Mouse (Mus musculus) embryonic facial prominence, embryonic 12.5 days (tissue): ENCODE results near the gene Dusp15. TPM values are rescaled to one million over a fixed set of nuclear protein-coding genes. Genes with fewer than 3 reads are reported as not detected.

ENCODE experiments used
- ATAC-seq: fragments of 200-750 bp; cut with Nextera tagmentation; 2 replicates; pipeline ENCODE4 v1.8.0; 2017; ENCODE audit not compliant: insufficient number of reproducible peaks, insufficient read depth, low FRiP score, low TSS enrichment
- H3K27ac ChIP-seq: fragments of 300-500 bp; sonication (generic); 2 replicates; pipeline ENCODE4 v1.5.1; 2016; ENCODE audit warnings: mild to moderate bottlenecking
- H3K27me3 ChIP-seq: fragments of 300-500 bp; sonication (generic); 2 replicates; pipeline ENCODE4 v1.6.1; 2016; ENCODE audit warnings: mild to moderate bottlenecking, moderate library complexity
- H3K36me3 ChIP-seq: fragments of 300-500 bp; sonication (generic); 2 replicates; pipeline ENCODE4 v1.6.1; 2016; ENCODE audit warnings: mild to moderate bottlenecking
- H3K4me1 ChIP-seq: fragments of 300-500 bp; sonication (generic); 2 replicates; pipeline ENCODE4 v1.6.1; 2016
- H3K4me2 ChIP-seq: fragments of 300-500 bp; sonication (generic); replicated peaks from 2 replicates; pipeline ENCODE4 v1.6.1; 2016; ENCODE audit warnings: mild to moderate bottlenecking, moderate library complexity
- H3K4me3 ChIP-seq: fragments of 300-500 bp; sonication (generic); 2 replicates; pipeline ENCODE4 v1.5.1; 2016; ENCODE audit warnings: mild to moderate bottlenecking
- H3K9ac ChIP-seq: fragments of 300-500 bp; sonication (generic); 2 replicates; pipeline ENCODE4 v1.6.1; 2016; ENCODE audit warnings: mild to moderate bottlenecking, moderate library complexity
- H3K9me3 ChIP-seq: fragments of 300-500 bp; sonication (generic); 2 replicates; pipeline ENCODE4 v1.6.1; 2016; ENCODE audit warnings: mild to moderate bottlenecking, moderate library complexity
- WGBS: fragments of 180-500 bp; shearing (Covaris S2); methylation state at CpG from one replicate; pipeline ENCODE4 v1.1.7; 2016; 5-methylcytosine and 5-hydroxymethylcytosine counted together
- polyA plus RNA-seq: library from polyadenylated mRNA; unstranded; fragments of >200 nt; fragmentation: Nextera tagmentation; extraction: Ambion mirVana; gene quantifications from 2 replicates; pipeline ENCODE4 v1.2.1, GENCODE M21; 2016

Gene Dusp15
- polyA plus RNA-seq, 1 experiment from 2014 or later, result 0.90 TPM

DNA sequence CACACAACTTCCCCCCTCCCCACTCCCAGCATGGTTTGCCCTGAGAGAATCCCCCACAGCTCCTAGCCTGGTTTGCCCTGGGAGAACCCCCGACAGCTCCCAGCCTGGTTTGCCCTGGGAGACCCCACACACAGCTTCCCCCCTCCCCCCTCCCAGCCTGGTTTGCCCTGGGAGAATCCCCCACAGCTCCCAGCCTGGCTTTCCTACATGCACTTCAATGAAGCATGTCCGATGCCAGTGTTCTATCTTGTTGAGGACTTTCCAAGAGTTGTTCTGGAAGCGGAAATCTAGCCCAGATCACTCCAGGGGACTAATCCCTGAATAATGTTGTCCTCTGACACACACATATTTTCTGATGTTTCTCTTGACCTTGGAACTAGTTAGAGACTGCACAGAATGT lies 48.8 kb downstream of the Dusp15 start:
- H3K9ac ChIP-seq, result no peak overlapping the region
- H3K9me3 ChIP-seq, result no peaks in the 10 kb centered on the region
- H3K4me3 ChIP-seq, result no peak overlapping the region
- no peaks in the 10 kb centered on the region for H3K27me3 ChIP-seq
- WGBS, result 30% methylated on average over 3 of the region's 3 CpGs
- H3K36me3 ChIP-seq, result no peaks in the 10 kb centered on the region
- H3K4me1 ChIP-seq, result peaks cover 36% of the 10 kb centered on the region
- ATAC-seq, result no peak
- H3K4me2 ChIP-seq, result no peak overlapping the region
- no peak overlapping the region for H3K27ac ChIP-seq

DNA sequence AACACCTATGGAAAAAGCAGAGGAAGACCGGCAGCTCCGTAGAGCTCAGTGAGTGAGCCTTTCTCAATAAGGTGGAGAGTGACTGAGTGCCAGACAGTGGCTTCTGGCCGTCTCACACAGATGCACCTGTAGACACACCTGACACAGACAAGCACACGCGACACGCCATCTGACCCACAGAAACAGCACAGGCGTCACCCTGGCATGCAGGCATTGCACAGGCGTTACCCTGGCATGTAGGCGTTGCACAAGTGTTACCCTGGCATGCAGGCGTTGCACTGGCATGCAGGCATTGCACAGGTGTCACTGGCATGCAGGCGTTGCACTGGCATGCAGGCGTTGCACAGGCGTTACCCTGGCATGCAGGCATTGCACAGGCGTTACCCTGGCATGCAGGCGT lies 50.2 kb downstream of the Dusp15 start:
- ATAC-seq, result no peak
- Histone ChIP-seq H3K9me3 (no peaks in the 10 kb centered on the region), H3K4me2 (no peak overlapping the region), H3K27me3 (no peaks in the 10 kb centered on the region), H3K36me3 (0 out of 2 replicates have a peak, but pooled peaks cover 3% of the 10 kb centered on the region), H3K4me3 (no peak overlapping the region), H3K9ac (no peak overlapping the region), H3K4me1 (peaks cover 23% of the 10 kb centered on the region), H3K27ac (no peak overlapping the region)
- WGBS, result 93% methylated on average over 15 of the region's 15 CpGs

DNA sequence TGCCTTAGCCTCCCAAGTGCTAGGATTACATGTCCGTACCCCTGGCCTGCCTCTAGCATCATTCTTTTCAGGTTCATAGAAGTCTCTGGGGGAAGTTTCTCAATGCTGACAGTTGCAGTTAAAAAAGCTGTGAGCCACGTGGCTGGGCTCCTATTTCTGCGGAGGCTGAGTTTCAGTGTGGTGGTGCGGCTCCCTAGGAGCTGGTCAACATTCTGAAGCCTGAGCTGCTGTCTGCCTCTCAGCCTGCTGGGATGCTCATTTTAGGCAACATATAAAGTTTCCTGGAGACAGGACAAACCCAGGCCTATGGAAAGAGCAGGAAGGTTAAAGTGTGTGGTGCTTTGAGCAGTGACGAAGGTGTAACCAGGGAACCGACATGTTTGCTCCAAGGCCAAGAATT lies 52.5 kb downstream of the Dusp15 start:
- no peak for ATAC-seq
- WGBS, result 60% methylated on average over 6 of the region's 6 CpGs
- Histone ChIP-seq H3K9ac (no peak overlapping the region), H3K36me3 (peaks cover 26% of the 10 kb centered on the region), H3K9me3 (no peaks in the 10 kb centered on the region), H3K27me3 (no peaks in the 10 kb centered on the region), H3K27ac (no peak overlapping the region), H3K4me1 (peaks cover 6% of the 10 kb centered on the region; the same call in 1 of the 2 replicates), H3K4me2 (no peak overlapping the region), H3K4me3 (no peak overlapping the region)

DNA sequence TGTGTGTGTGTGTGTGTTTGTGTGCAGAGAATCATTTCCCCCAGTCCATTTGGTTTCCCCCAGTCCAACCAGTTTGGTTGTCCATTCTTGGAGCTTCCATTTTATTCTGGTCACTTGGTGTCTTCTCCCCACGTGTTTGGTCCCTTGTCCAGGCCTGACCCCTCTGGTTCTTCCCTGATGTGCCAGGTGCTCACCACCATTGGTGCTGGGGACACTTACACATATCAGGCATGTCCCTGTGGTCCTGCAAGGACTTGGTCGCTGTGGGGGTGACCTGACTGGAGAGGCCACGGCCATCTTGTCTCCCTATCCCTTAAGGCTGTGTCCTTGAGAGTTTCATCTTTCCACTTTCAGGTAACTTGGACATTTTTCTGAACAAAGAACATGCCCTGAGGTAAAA lies 54.6 kb downstream of the Dusp15 start:
- Histone ChIP-seq H3K36me3 (peaks cover 47% of the 10 kb centered on the region), H3K9ac (no peak overlapping the region), H3K4me3 (no peak overlapping the region), H3K27ac (no peak overlapping the region), H3K4me2 (no peak overlapping the region), H3K9me3 (no peaks in the 10 kb centered on the region), H3K27me3 (no peaks in the 10 kb centered on the region), H3K4me1 (no peaks in the 10 kb centered on the region)
- ATAC-seq, result no peak
- 83% methylated on average over 3 of the region's 3 CpGs for WGBS

DNA sequence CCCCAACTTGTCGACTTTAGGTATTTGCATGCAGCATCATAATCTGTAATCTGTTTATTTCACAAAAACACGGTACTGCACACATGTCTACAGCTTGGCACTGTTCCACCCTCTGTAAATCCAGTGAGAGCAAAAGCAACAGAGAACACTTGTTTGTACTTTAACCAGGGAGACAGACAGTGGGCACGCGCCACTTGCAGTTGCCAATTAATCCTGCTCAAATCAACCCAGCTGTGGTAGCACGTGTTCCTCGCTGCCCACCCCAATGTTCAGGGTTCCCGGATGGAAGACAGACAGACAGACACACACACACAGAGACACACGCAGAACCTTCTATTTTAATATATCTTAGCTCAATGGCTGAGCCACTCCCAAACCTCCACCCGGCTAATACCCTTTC lies 55.7 kb downstream of the Dusp15 start:
- WGBS, result 91% methylated on average over 9 of the region's 9 CpGs
- H3K9ac ChIP-seq, result no peak overlapping the region
- H3K4me1 ChIP-seq, result no peaks in the 10 kb centered on the region
- no peaks in the 10 kb centered on the region for H3K27me3 ChIP-seq
- H3K4me3 ChIP-seq, result no peak overlapping the region
- ATAC-seq, result no peak
- no peak overlapping the region for H3K27ac ChIP-seq
- no peak overlapping the region for H3K4me2 ChIP-seq
- peaks cover 57% of the 10 kb centered on the region for H3K36me3 ChIP-seq
- H3K9me3 ChIP-seq, result no peaks in the 10 kb centered on the region

Other genes with a start within 250 kb of the Dusp15 start
- gene Id1, start 215.4 kb downstream of the Dusp15 start, polyA plus RNA-seq, result 168 and 170 TPM in 2 replicates
- 14.3 and 14.5 TPM in 2 replicates for gene Cox4i2, start 197.5 kb downstream of the Dusp15 start, polyA plus RNA-seq
- 104 and 105 TPM in 2 replicates for gene Bcl2l1, start 120.0 kb downstream of the Dusp15 start, polyA plus RNA-seq
- 92.4 and 106 TPM in 2 replicates for gene Tpx2, start 103.7 kb downstream of the Dusp15 start, polyA plus RNA-seq
- 0.06 TPM in 1 of 2 replicates, not detected in the other for gene Mylk2, start 40.3 kb downstream of the Dusp15 start, polyA plus RNA-seq
- gene Foxs1, start 18.5 kb downstream of the Dusp15 start, polyA plus RNA-seq, result 0.80 and 0.84 TPM in 2 replicates
- 0.50 and 0.97 TPM in 2 replicates for gene Ttll9, start 10.8 kb upstream of the Dusp15 start, polyA plus RNA-seq
- 121 and 123 TPM in 2 replicates for gene Pdrg1, start 63.7 kb upstream of the Dusp15 start, polyA plus RNA-seq
- 0.33 and 0.61 TPM in 2 replicates for gene Xkr7, start 80.2 kb upstream of the Dusp15 start, polyA plus RNA-seq
- gene Ccm2l, start 114.3 kb upstream of the Dusp15 start, polyA plus RNA-seq, result 2.6 and 4.3 TPM in 2 replicates
- gene Hck, start 156.8 kb upstream of the Dusp15 start, polyA plus RNA-seq, result 4.0 and 4.2 TPM in 2 replicates
- 82.9 and 88.1 TPM in 2 replicates for gene Tm9sf4, start 209.6 kb upstream of the Dusp15 start, polyA plus RNA-seq